Mouse (Mus musculus) right cerebral cortex, postnatal 10 days (tissue): ENCODE data around the gene Gm47959.

Experiments
- DNase-seq, 2 experiments: peaks; one replicate each; pipeline ENCODE4 v3.0.0; 2021; ENCODE audit warnings: low spot score in 2 of 2

Gene Gm47959

DNA sequence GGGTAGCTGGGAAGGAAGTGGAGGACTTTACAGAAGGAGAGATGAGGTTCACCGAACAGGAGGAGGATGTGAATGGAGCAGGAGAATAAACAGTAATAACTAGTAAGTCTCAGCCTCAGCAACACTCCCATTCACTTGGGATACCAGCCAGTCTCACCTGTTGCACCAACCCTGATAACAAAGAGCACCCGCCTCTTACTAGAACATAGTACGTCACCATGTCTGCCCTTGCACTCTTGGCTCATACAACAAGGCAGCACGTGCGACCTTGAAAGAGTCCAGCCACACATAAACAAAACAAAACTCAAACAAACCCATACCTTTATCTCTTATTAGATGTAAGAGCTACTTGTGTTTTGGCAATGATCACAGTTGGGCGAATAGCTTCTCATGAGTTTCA lies 32.2 kb downstream of the Gm47959 start:
- DNase-seq = no peak

DNA sequence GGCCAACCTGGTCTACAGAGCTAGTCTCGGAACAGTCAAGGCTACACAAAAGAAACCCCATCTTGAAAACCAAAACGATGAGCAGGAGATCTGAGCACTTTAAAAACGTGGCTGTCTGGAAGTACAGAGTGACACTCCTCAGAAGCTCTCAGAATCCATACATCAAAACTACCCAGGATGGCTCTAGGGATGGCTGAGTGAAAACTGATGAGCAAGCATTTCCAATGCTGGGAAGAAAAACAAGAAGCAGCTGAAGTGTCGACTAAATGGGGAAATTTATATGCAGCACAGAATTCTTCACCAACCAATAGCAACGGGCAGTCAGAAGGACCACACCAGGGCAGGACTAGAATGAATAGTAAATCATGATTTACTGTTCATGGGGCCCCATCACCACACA lies 34.2 kb downstream of the Gm47959 start:
- no peak for DNase-seq

DNA sequence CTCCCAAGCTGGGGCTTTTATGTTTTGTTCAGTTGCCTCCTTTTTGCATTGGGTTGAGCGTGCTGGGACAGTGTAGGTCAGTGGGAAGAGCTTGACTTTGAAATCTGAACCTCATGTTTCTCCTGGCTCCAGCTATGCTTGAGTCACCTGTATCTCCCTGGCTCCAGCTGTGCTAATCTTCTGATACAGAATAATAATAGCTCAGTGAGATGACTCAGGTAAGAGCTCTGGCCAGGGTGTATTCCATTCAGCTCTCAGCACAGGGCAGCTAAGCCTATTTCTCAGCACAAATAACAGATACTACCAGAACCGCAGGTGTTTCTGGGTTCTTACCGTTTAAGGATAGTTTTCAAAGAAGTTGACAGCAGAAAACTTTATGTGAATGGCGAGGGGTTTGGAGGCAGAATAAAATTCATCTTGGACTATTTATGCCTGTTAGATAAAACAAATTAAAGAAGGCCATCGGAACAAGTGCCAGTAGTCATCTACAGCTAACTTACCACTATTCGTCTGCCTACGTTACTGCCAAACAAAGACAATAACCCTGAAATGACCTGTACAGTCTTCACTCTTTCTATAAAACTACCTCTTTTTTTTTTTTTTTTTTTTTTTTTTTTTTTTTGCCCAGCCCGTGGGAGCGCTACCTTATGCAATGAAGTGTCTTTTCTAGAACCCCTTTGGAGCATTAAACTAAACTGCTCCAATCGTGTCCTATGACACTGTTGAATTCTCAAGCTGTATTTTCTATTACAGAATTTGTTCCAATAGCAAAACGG lies 36.7 kb downstream of the Gm47959 start:
- no peak for DNase-seq

DNA sequence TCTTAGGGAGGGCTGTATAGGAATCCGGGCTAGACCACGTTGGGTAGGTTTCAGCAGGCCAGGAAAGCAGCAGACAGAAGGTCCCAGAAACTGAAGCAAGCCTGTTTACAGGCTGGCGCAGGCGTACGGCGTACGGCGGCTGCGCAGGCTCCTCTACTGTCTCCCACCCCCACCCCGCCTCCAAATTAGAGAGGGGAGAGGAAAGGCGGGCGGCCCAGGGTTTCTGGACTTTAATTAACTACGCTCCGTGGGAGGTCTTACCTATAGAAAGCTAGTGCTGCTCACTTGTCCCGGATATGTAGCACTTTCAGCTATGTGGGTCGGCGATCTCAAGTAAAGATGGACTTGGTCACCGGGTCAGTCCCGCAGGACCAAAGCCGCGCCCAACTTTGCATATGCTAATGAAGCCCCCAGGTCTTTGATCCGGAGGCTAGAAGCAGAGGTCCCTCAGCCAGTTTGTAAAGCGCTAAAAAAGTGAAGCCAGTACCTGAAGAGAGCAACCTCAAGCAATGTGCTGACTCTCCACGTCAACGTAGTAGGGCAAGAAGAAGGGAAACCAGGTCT lies 37.8 kb downstream of the Gm47959 start, which contains the start of gene Slc19a3:
Slc19a3 (minus strand) TSS at position 340 of the 564 bp plus-strand sequence.
- DNase-seq = peak; percentile 46 to 55

- no peak for DNase-seq
Observed at GRCm38 (mm10) chr1:83039080-83039479, 38.7 kb downstream of the Gm47959 start.

- no peak for DNase-seq
Observed at GRCm38 (mm10) chr1:83042380-83042779, 42.0 kb downstream of the Gm47959 start, which contains the start of gene Krtap28-10. Gene Krtap28-10, minus strand, starts transcription at chr1:83042480.

DNA sequence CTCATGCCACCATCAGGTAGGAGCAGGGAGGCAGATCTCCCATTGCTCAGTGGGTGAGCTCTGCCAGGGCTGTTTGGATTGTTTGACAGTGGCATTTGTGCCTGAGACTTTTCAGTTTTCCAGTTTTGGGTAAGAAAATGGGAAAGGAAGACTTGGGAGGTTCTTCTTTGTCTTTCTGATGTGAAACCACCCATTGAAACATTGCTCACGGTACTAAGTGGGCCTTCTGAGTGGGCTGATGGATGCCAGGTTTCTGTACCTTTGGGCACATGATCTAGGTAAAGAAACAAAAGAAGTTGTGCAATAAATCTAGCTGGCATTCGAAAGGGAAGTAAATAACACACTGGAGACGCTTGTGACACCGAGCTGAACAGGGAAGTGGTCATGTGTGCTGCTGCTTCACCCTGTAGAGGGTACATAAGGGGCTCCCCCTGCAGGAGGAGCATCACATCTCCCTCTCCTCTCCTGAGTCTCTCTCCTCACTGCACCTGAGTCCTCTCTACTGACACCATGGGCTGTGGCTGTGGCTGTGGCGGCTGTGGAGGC lies 44.6 kb downstream of the Gm47959 start, which contains the start of gene Gm47969:
Gm47969 (plus strand) TSS at position 51 of the 546 bp plus-strand sequence.
- no peak for DNase-seq
